Mouse (Mus musculus) gastrocnemius, adult 2 months (tissue): ENCODE data around the gene Apoo. TPM values are rescaled to one million over a fixed set of nuclear protein-coding genes. Genes with fewer than 3 reads are reported as not detected.
"Not testable (repeated sequence)": the region's sequence is repeated elsewhere in the genome, so short reads cannot be mapped to it uniquely, and the experiment has no call there.

Experiments used
- DNase-seq: peaks from one replicate; pipeline ENCODE4 v3.0.0; 2022
- H3K27ac ChIP-seq: fragments of 200-600 bp; 2 replicates; pipeline ENCODE4 v1.8.1; 2022; ENCODE audit warnings: mild to moderate bottlenecking
- H3K4me3 ChIP-seq: fragments of 200-600 bp; 2 replicates; pipeline ENCODE4 v1.8.1; 2022; ENCODE audit warnings: mild to moderate bottlenecking, moderate library complexity
- CTCF ChIP-seq: fragments of 200-600 bp; IDR thresholded peaks from 2 replicates; pipeline ENCODE4 v1.8.1; 2022; ENCODE audit warnings: antibody characterized with exemption, mild to moderate bottlenecking, moderate library complexity
- intact Hi-C: fragments of 180-260 bp; cut with DNase I; formaldehyde crosslinking; loops from one replicate; pipeline ENCODE4 v1.15.1; 2025
- microRNA-seq: library from miRNA; unstranded; fragments of <30 nt; microRNA quantifications from one replicate; pipeline ENCODE4 v1.2.0, GENCODE M21; 2021
- total RNA-seq, 2 experiments: library from RNA; stranded (reverse); gene quantifications; 2 replicates each; pipeline ENCODE4 v1.2.3; 2021

Apoo gene
- total RNA-seq, 2 experiments from 2014 or later, result 182 to 212 TPM

DNA sequence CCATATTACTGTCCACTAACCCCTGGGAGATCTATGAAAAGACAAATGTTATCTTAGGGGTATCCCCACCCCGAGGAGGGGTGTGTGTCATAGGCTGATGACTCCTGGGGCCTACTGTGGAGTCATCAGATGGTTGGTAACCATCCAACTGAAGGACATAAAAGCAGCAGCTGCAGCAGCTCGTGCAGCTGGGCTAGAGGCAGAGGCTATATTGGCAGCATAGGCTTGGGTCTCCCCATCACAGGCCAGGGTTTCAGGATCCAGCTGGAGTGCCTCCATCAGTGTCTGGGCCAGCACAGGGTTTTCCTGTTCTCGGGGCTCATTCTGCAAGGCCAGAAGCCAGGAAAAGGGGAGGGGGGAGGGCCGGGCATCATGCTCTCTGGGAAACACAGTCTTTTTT is 92.4 kb downstream of the Apoo start:
- TF ChIP-seq CTCF, result no peak
- no peak overlapping the region for H3K27ac ChIP-seq
- DNase-seq, result peak; percentile 26
- H3K4me3 ChIP-seq, result no peak overlapping the region
- intact Hi-C loops, result no loop called here

DNA sequence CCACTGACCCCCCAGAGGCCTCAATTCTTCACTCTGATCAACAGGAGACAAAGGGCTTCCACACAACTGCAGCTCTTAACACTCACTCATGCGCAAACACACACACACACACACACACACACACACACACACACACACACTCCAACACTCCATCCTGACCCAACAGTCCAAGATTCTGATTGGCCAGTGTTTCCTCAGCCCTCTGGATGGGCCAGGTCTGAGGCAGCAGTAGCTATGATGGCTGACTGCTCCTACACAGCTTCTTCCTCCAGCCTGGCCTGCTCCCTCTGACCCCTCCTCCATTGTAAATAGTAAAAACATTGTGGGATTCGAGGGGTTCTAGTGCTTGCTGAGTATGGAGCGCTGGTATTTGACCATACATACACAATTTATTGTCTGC is 94.6 kb downstream of the Apoo start:
- H3K4me3 ChIP-seq, intact Hi-C loops: not testable (repeated sequence)

DNA sequence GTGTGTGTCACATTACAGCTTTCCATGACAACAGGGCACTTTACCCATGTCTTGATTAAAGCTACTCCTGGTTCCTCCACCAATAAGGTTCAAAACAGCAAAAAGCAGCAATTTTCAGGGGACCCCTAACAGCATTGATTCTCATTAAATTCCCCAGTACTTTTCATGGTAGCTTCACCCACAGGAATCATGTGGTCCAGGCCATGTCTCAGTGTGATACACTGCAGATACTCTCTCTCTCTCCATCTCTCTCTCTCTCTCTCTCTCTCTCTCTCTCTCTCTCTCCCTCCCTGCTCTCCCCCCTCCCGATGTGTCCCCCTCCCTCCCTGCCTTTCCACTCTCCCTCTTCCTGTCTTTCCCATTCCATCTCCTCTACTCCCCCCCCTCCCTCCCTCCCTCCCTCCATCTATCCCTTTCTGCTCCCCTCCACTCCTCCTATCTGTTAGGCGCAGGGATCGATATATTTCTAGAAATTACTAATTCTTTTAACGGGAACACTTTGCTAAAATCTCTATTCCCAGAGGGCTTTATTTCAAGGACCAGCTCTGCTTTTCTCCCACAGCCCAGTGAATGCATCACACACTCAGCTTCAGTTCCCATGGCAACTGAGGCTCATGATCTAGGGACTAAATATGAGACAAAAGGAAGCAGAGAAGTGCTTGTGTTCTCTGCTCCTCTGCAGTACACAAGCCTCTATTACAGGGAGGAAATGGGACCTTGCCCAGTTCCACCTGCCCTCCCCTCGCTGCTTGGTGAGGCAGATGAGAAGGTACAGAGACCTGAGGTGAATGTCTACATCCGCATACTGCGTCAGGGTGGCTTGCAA is 95.9 kb downstream of the Apoo start:
- intact Hi-C loops, H3K4me3 ChIP-seq, H3K27ac ChIP-seq, DNase-seq: not testable (repeated sequence)

More for the DNA sequence above, 94.6 kb downstream of the Apoo start:
- DNase-seq, H3K27ac ChIP-seq: not testable (repeated sequence)

Small RNAs within 50 kb of the gene (microRNA-seq; reads per million reads assigned to microRNA genes)
- not detected for gene Gm44477

Other genes starting within 250 kb of the Apoo start
- gene Zfx, start 243.4 kb upstream of the Apoo start, total RNA-seq, result 10 to 100 TPM; 17.9 to 23.4 TPM
- gene Eif2s3x, start 154.3 kb upstream of the Apoo start, total RNA-seq, result 100 to 1,000 TPM in 1 of 2 experiments, 10 to 100 TPM in 1; 71.7 to 129 TPM
- gene Klhl15, start 132.5 kb upstream of the Apoo start, total RNA-seq, result 1 to 10 TPM; 5.4 to 6.3 TPM
- not detected for gene Fam90a1b, start 340 bp upstream of the Apoo start, total RNA-seq
- 10 to 100 TPM; 16.1 to 28.9 TPM for gene Maged1, start 175.0 kb downstream of the Apoo start, total RNA-seq